Mouse (Mus musculus) lung, postnatal 0 days (tissue): ENCODE results near the gene Grasp. TPM values are rescaled to one million over a fixed set of nuclear protein-coding genes. Genes with fewer than 3 reads are reported as not detected.

Experiments used
- ATAC-seq: fragments of 200-750 bp; cut with Nextera tagmentation; 2 replicates; pipeline ENCODE4 v1.8.0; 2017; ENCODE audit warnings: moderate library complexity
- DNase-seq: peaks from one replicate; pipeline ENCODE4 v3.0.0-alpha.2; 2016; ENCODE audit warnings: low spot score
- H3K27ac ChIP-seq: fragments of 300-500 bp; sonication (generic); 2 replicates; pipeline ENCODE4 v1.5.1; 2014; ENCODE audit warnings: antibody characterized with exemption, mild to moderate bottlenecking, low read length, mixed read lengths
- H3K27me3 ChIP-seq: fragments of 300-500 bp; sonication (generic); replicated peaks from 2 replicates; pipeline ENCODE4 v1.6.1; 2014; ENCODE audit warnings: low read length, mixed read lengths; ENCODE audit not compliant: insufficient read depth
- H3K36me3 ChIP-seq: fragments of 300-500 bp; sonication (generic); 2 replicates; pipeline ENCODE4 v1.6.1; 2014; ENCODE audit warnings: low read length, mixed read lengths; ENCODE audit not compliant: insufficient read depth
- H3K4me1 ChIP-seq: fragments of 300-500 bp; sonication (generic); 2 replicates; pipeline ENCODE4 v1.6.1; 2014; ENCODE audit warnings: antibody characterized with exemption, low read depth, low read length, mixed read lengths; ENCODE audit not compliant: insufficient read depth
- H3K4me2 ChIP-seq: fragments of 300-500 bp; sonication (generic); replicated peaks from 2 replicates; pipeline ENCODE4 v1.6.1; 2014; ENCODE audit warnings: low read depth, mild to moderate bottlenecking, low read length, moderate library complexity, mixed read lengths
- H3K4me3 ChIP-seq: fragments of 300-500 bp; sonication (generic); 2 replicates; pipeline ENCODE4 v1.5.1; 2014; ENCODE audit warnings: low read depth, low read length
- H3K9ac ChIP-seq: fragments of 300-500 bp; sonication (generic); replicated peaks from 2 replicates; pipeline ENCODE4 v1.6.1; 2014; ENCODE audit warnings: low read depth, mild to moderate bottlenecking
- H3K9me3 ChIP-seq: fragments of 300-500 bp; sonication (generic); 2 replicates; pipeline ENCODE4 v1.6.1; 2016; ENCODE audit warnings: low read length, mixed read lengths
- CTCF ChIP-seq: IDR thresholded peaks from 2 replicates; pipeline ENCODE4 v1.5.1; 2016; ENCODE audit warnings: antibody characterized with exemption, mild to moderate bottlenecking
- EP300 ChIP-seq: IDR thresholded peaks from 2 replicates; pipeline ENCODE4 v1.6.1; 2016; ENCODE audit warnings: antibody characterized with exemption, mild to moderate bottlenecking, control low read depth
- WGBS: fragments of 180-500 bp; shearing (Covaris S2); extraction: QIAGEN DNeasy Blood & Tissue Kit; methylation state at CpG from one replicate; pipeline ENCODE4 v1.1.7; 2014; 5-methylcytosine and 5-hydroxymethylcytosine counted together
- polyA plus RNA-seq: library from polyadenylated mRNA; unstranded; fragments of >200 nt; fragmentation: Nextera tagmentation; extraction: Ambion mirVana; gene quantifications from 2 replicates; pipeline ENCODE4 v1.2.1, GENCODE M21; 2015

The Grasp gene
- polyA plus RNA-seq, 1 experiment from 2014 or later, result 8.6 TPM

- no peaks in the 10 kb centered on the region for H3K9me3 ChIP-seq
- peaks cover 35% of the 10 kb centered on the region; the same call in 1 of the 2 replicates for H3K4me1 ChIP-seq
- H3K4me2 ChIP-seq, result no peak overlapping the region
- ATAC-seq (peak; percentile 21; the same call in 1 of the 2 replicates), DNase-seq (peak; percentile 75)
- H3K9ac ChIP-seq, result no peak overlapping the region
- H3K36me3 ChIP-seq, result no peaks in the 10 kb centered on the region
- 41% methylated on average over 8 of the region's 8 CpGs for WGBS
- peak overlapping the region; percentile 93 for H3K27ac ChIP-seq
- TF ChIP-seq CTCF (no peak), EP300 (no peak)
- no peaks in the 10 kb centered on the region for H3K27me3 ChIP-seq
- H3K4me3 ChIP-seq, result no peak overlapping the region
Observed at GRCm38 (mm10) chr15:101176795-101177691, 46.9 kb upstream of the Grasp start.

- H3K36me3 ChIP-seq, result no peaks in the 10 kb centered on the region
- DNase-seq (no peak), ATAC-seq (no peak)
- no peak overlapping the region for H3K4me3 ChIP-seq
- peaks cover 42% of the 10 kb centered on the region; the same call in 1 of the 2 replicates for H3K4me1 ChIP-seq
- no peaks in the 10 kb centered on the region for H3K9me3 ChIP-seq
- no peak overlapping the region for H3K9ac ChIP-seq
- H3K27ac ChIP-seq, result 0 out of 2 replicates have a peak overlapping the region, but pooled peaks have one; percentile 21
- TF ChIP-seq EP300, result no peak
- 44% methylated on average over 15 of the region's 15 CpGs for WGBS
- H3K4me2 ChIP-seq, result no peak overlapping the region
- H3K27me3 ChIP-seq, result no peaks in the 10 kb centered on the region
Observed at GRCm38 (mm10) chr15:101180363-101181105, 43.5 kb upstream of the Grasp start.

GRCm38 (mm10) chr15:101181106-101181466 lies 42.9 kb upstream of the Grasp start:
- H3K36me3 ChIP-seq, result no peaks in the 10 kb centered on the region
- no peak overlapping the region for H3K4me2 ChIP-seq
- no peak for TF ChIP-seq EP300
- peak; percentile 4; the same call in 1 of the 2 replicates for TF ChIP-seq CTCF
- no peak overlapping the region for H3K27ac ChIP-seq
- no peak overlapping the region for H3K4me3 ChIP-seq
- ATAC-seq, result no peak
- DNase-seq, result no peak
- H3K9me3 ChIP-seq, result no peaks in the 10 kb centered on the region
- whole genome bisulfite sequencing, result 41% methylated on average over 5 of the region's 5 CpGs
- no peaks in the 10 kb centered on the region for H3K27me3 ChIP-seq
- no peak overlapping the region for H3K9ac ChIP-seq
- peaks cover 37% of the 10 kb centered on the region; the same call in 1 of the 2 replicates for H3K4me1 ChIP-seq

- H3K4me3 ChIP-seq, result no peak overlapping the region
- H3K4me1 ChIP-seq, result peaks cover 34% of the 10 kb centered on the region; the same call in 1 of the 2 replicates
- H3K27me3 ChIP-seq, result no peaks in the 10 kb centered on the region
- H3K27ac ChIP-seq, result no peak overlapping the region
- no peaks in the 10 kb centered on the region for H3K36me3 ChIP-seq
- H3K4me2 ChIP-seq, result no peak overlapping the region
- no peaks in the 10 kb centered on the region for H3K9me3 ChIP-seq
- TF ChIP-seq CTCF (no peak), EP300 (no peak)
- ATAC-seq, result no peak
- no peak overlapping the region for H3K9ac ChIP-seq
- no peak for DNase-seq
- WGBS, result 54% methylated on average over 4 of the region's 4 CpGs
Observed at GRCm38 (mm10) chr15:101181500-101181899, 42.5 kb upstream of the Grasp start.

GRCm38 (mm10) chr15:101182676-101183075 lies 41.3 kb upstream of the Grasp start:
- Histone ChIP-seq H3K4me2 (no peak overlapping the region), H3K9ac (no peak overlapping the region), H3K9me3 (no peaks in the 10 kb centered on the region), H3K4me3 (no peak overlapping the region), H3K4me1 (peaks cover 28% of the 10 kb centered on the region; the same call in 1 of the 2 replicates), H3K27me3 (no peaks in the 10 kb centered on the region), H3K36me3 (no peaks in the 10 kb centered on the region), H3K27ac (peak overlapping the region; percentile 51; the same call in 1 of the 2 replicates)
- TF ChIP-seq EP300 (no peak), CTCF (no peak)
- DNase-seq (peak; percentile 61), ATAC-seq (peak; percentile 49; the same call in 1 of the 2 replicates)
- 24% methylated on average over 5 of the region's 5 CpGs for WGBS

GRCm38 (mm10) chr15:101184300-101184699 lies 39.7 kb upstream of the Grasp start:
- DNase-seq, result no peak

More at GRCm38 (mm10) chr15:101184300-101184699, 39.7 kb upstream of the Grasp start:
- Histone ChIP-seq H3K27ac (no peak overlapping the region), H3K4me3 (no peak overlapping the region), H3K27me3 (no peaks in the 10 kb centered on the region), H3K9me3 (no peaks in the 10 kb centered on the region), H3K36me3 (no peaks in the 10 kb centered on the region), H3K4me2 (no peak overlapping the region), H3K9ac (no peak overlapping the region), H3K4me1 (peaks cover 23% of the 10 kb centered on the region; the same call in 1 of the 2 replicates)
- no peak for ATAC-seq
- TF ChIP-seq CTCF (no peak), EP300 (no peak)
- 88% methylated on average over 8 of the region's 8 CpGs for WGBS
